Mouse (Mus musculus) embryonic facial prominence, embryonic 11.5 days (tissue): ENCODE measurements around the gene Igf1r. TPM values are rescaled to one million over a fixed set of nuclear protein-coding genes. Genes with fewer than 3 reads are reported as not detected.

Experiments used
- ATAC-seq: fragments of 200-750 bp; cut with Nextera tagmentation; replicated peaks from 2 replicates; pipeline ENCODE4 v1.8.0; 2017; ENCODE audit warnings: low read depth; ENCODE audit not compliant: insufficient number of reproducible peaks, low FRiP score, low TSS enrichment
- DNase-seq: peaks from one replicate; pipeline ENCODE4 v3.0.0-alpha.2; 2015; ENCODE audit warnings: low spot score
- H3K27ac ChIP-seq: fragments of 300-500 bp; sonication (generic); replicated peaks from 2 replicates; pipeline ENCODE4 v1.5.1; 2014; ENCODE audit warnings: mild to moderate bottlenecking, low read depth, low read length, control low read depth
- H3K27me3 ChIP-seq: fragments of 300-500 bp; sonication (generic); 2 replicates; pipeline ENCODE4 v1.6.1; 2014; ENCODE audit warnings: mild to moderate bottlenecking, low read length, moderate library complexity, mixed read lengths; ENCODE audit not compliant: control insufficient read depth, insufficient read depth
- H3K36me3 ChIP-seq: fragments of 300-500 bp; sonication (generic); replicated peaks from 2 replicates; pipeline ENCODE4 v1.6.1; 2014; ENCODE audit warnings: low read depth, mild to moderate bottlenecking, low read length, moderate library complexity, mixed read lengths; ENCODE audit not compliant: control insufficient read depth, insufficient read depth
- H3K4me1 ChIP-seq: fragments of 300-500 bp; sonication (generic); 2 replicates; pipeline ENCODE4 v1.6.1; 2014; ENCODE audit warnings: low read length, mixed read lengths; ENCODE audit not compliant: control insufficient read depth, insufficient read depth
- H3K4me2 ChIP-seq: fragments of 300-500 bp; sonication (generic); 2 replicates; pipeline ENCODE4 v1.6.1; 2014; ENCODE audit warnings: low read depth, mild to moderate bottlenecking, control low read depth, low read length, moderate library complexity
- H3K4me3 ChIP-seq: fragments of 300-500 bp; sonication (generic); 2 replicates; pipeline ENCODE4 v1.5.1; 2014; ENCODE audit warnings: low read depth, low read length, control low read depth
- H3K9ac ChIP-seq: fragments of 300-500 bp; sonication (generic); replicated peaks from 2 replicates; pipeline ENCODE4 v1.6.1; 2014; ENCODE audit warnings: mild to moderate bottlenecking, control low read depth, low read length
- H3K9me3 ChIP-seq: fragments of 300-500 bp; sonication (generic); replicated peaks from 2 replicates; pipeline ENCODE4 v1.6.1; 2016; ENCODE audit warnings: mild to moderate bottlenecking, low read length, inconsistent platforms, mixed read lengths; ENCODE audit not compliant: control insufficient read depth
- WGBS: fragments of 180-500 bp; shearing (Covaris S2); extraction: QIAGEN DNeasy Blood & Tissue Kit; methylation state at CpG from one replicate; pipeline ENCODE4 v1.1.7; 2014; 5-methylcytosine and 5-hydroxymethylcytosine counted together
- polyA plus RNA-seq: library from polyadenylated mRNA; unstranded; fragments of >200 nt; fragmentation: Nextera tagmentation; extraction: Ambion mirVana; gene quantifications from 2 replicates; pipeline ENCODE4 v1.2.1, GENCODE M21; 2014

The Igf1r gene
- polyA plus RNA-seq, 1 experiment from 2014 or later: 19.4 TPM

DNA sequence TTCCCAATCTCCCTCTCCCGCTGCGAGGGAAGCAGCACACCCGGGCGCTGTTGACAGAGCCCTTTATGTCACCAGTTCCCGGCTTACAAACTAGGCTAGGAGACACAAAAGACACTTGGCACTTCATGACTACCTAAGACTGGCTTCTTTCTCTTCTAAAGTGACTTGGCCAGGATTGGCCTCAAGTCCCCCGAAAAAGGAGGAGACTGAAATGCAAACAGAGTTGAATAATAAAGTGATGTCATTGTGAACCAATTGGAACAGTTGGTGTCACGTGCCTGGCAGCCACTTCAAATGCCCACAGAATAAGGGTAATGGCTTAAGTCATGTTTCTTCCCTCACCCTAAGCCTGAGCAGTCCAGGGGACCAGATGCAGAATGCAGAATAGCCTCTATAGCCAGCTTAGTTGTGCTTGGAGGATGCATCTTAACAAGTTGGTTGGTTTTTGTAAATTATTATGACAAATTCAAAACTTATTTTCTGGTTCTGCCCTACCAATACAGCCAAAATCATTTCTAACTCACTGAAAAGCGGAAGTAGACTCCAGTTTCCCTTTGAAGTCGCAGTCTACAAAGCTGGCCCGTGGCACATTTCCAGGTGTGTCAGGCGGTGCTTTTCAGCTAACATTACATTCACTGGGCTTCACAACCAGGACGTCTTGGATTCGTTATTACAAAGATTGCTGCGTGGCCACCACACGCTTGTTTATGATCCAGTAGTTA lies 150.0 kb downstream of the Igf1r start:
- Histone ChIP-seq H3K4me3 (no peak overlapping the region), H3K4me2 (no peak overlapping the region), H3K36me3 (no peaks in the 10 kb centered on the region), H3K27me3 (no peaks in the 10 kb centered on the region), H3K27ac (no peak overlapping the region), H3K9me3 (no peaks in the 10 kb centered on the region), H3K9ac (no peak overlapping the region), H3K4me1 (peaks cover 3% of the 10 kb centered on the region)
- 66% methylated on average over 15 of the region's 15 CpGs for WGBS
- ATAC-seq: no peak
- no peak for DNase-seq

GRCm38 (mm10) chr7:68103178-68103530 lies 150.5 kb downstream of the Igf1r start:
- Histone ChIP-seq H3K27ac (no peak overlapping the region), H3K4me2 (no peak overlapping the region), H3K4me1 (peaks cover 3% of the 10 kb centered on the region), H3K27me3 (no peaks in the 10 kb centered on the region), H3K4me3 (no peak overlapping the region), H3K9me3 (no peaks in the 10 kb centered on the region), H3K9ac (no peak overlapping the region), H3K36me3 (no peaks in the 10 kb centered on the region)
- ATAC-seq (no peak), DNase-seq (no peak)
- WGBS: 27% methylated on average over 2 of the region's 2 CpGs

DNA sequence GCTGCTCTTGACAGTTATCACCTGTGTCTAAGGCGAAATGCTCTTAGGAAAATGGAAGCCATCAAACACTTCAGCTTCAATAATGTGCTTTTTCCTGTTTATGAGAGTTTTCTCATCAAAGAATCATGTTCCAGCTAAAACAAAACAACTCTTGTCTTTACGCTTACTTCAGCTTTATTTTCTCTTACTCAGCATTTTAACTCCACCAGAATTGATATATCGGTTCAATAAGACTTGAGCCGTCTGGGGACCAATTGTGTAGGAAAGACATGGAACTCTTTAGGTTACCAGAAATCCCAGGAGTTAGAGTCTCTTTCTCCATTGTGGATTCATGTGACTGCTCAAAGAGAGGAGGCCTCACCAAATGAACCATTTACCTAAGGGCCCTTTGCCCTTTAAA lies 158.9 kb downstream of the Igf1r start:
- Histone ChIP-seq H3K4me2 (no peak overlapping the region), H3K9ac (no peak overlapping the region), H3K36me3 (no peaks in the 10 kb centered on the region), H3K27ac (no peak overlapping the region), H3K9me3 (no peaks in the 10 kb centered on the region), H3K4me3 (no peak overlapping the region), H3K27me3 (no peaks in the 10 kb centered on the region), H3K4me1 (peaks cover 11% of the 10 kb centered on the region)
- no peak for DNase-seq
- ATAC-seq: no peak
- WGBS: 88% methylated on average over 4 of the region's 4 CpGs

GRCm38 (mm10) chr7:68112582-68112981 lies 160.0 kb downstream of the Igf1r start:
- no peaks in the 10 kb centered on the region for H3K36me3 ChIP-seq
- H3K4me1 ChIP-seq: peaks cover 11% of the 10 kb centered on the region
- DNase-seq (no peak), ATAC-seq (no peak)
- no peaks in the 10 kb centered on the region for H3K9me3 ChIP-seq
- H3K4me2 ChIP-seq: no peak overlapping the region
- H3K27ac ChIP-seq: no peak overlapping the region
- no peaks in the 10 kb centered on the region for H3K27me3 ChIP-seq
- no peak overlapping the region for H3K9ac ChIP-seq
- 79% methylated on average over 8 of the region's 8 CpGs for WGBS
- no peak overlapping the region for H3K4me3 ChIP-seq

DNA sequence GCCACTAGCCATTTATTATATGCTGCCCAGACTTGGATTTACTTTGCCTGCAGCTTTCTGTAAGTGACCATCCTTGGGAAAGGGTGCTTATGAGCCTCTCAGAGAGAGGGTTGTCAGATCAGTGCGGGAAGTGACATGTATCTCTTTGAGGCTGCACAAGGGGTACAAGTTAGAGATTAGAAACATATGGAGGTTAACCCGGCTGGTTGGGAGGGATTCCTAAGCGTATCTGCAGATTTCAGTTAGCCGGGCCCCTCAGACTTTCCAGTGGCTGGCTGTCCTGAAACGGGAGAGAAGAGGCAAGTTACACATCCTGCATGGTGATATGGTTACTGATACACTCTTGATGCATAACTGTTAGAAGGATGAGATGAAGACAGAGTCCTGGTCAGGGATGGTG lies 161.7 kb downstream of the Igf1r start:
- ATAC-seq: no peak
- DNase-seq: peak; percentile 54
- 20% methylated on average over 5 of the region's 5 CpGs for WGBS
- H3K36me3 ChIP-seq: no peaks in the 10 kb centered on the region
- H3K27ac ChIP-seq: no peak overlapping the region
- H3K27me3 ChIP-seq: no peaks in the 10 kb centered on the region
- no peaks in the 10 kb centered on the region for H3K9me3 ChIP-seq
- H3K4me1 ChIP-seq: peaks cover 11% of the 10 kb centered on the region
- H3K4me3 ChIP-seq: no peak overlapping the region
- no peak overlapping the region for H3K9ac ChIP-seq
- no peak overlapping the region for H3K4me2 ChIP-seq

GRCm38 (mm10) chr7:68114983-68115715 lies 162.5 kb downstream of the Igf1r start:
- Histone ChIP-seq H3K9ac (no peak overlapping the region), H3K4me3 (no peak overlapping the region), H3K9me3 (no peaks in the 10 kb centered on the region), H3K4me2 (no peak overlapping the region), H3K27me3 (no peaks in the 10 kb centered on the region), H3K36me3 (no peaks in the 10 kb centered on the region), H3K27ac (no peak overlapping the region; the same call in 1 of the 2 replicates), H3K4me1 (peaks cover 11% of the 10 kb centered on the region)
- WGBS: 45% methylated on average over 21 of the region's 21 CpGs
- ATAC-seq (no peak), DNase-seq (peak; percentile 64)

DNA sequence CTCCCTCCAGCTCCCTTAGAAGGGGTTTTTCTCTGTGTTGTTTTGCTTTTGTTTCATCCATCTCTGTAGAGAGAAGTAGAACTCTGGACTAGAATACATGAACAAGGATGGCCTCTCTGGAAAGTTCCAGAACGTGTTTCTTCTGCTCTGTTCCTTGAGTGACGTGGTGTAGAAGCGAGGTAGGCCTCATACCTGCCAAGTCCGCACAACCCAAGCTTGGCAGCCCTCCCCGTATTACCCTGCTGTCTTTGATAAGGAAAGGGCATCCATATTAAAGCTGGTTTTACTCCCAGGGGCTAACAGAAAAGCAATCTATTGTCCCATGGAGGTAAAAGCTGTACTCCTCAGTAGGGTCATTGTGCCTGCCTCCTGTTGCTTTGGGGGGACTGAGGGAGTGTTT lies 164.9 kb downstream of the Igf1r start:
- H3K4me3 ChIP-seq: no peak overlapping the region
- no peak for DNase-seq
- H3K4me2 ChIP-seq: no peak overlapping the region
- 61% methylated on average over 5 of the region's 5 CpGs for WGBS
- H3K9ac ChIP-seq: no peak overlapping the region
- H3K9me3 ChIP-seq: no peaks in the 10 kb centered on the region
- ATAC-seq: no peak
- H3K27ac ChIP-seq: no peak overlapping the region; the same call in 1 of the 2 replicates
- H3K36me3 ChIP-seq: no peaks in the 10 kb centered on the region
- H3K4me1 ChIP-seq: peaks cover 11% of the 10 kb centered on the region
- H3K27me3 ChIP-seq: no peaks in the 10 kb centered on the region

- DNase-seq (no peak), ATAC-seq (no peak)
- H3K4me1 ChIP-seq: peaks cover 11% of the 10 kb centered on the region
Measured at GRCm38 (mm10) chr7:68117981-68118380, 165.4 kb downstream of the Igf1r start.

More at GRCm38 (mm10) chr7:68117981-68118380, 165.4 kb downstream of the Igf1r start:
- Histone ChIP-seq H3K27me3 (no peaks in the 10 kb centered on the region), H3K9ac (no peak overlapping the region), H3K36me3 (no peaks in the 10 kb centered on the region), H3K9me3 (no peaks in the 10 kb centered on the region), H3K27ac (no peak overlapping the region), H3K4me2 (no peak overlapping the region), H3K4me3 (no peak overlapping the region)
- WGBS: 33% methylated on average over 2 of the region's 2 CpGs
